Mouse (Mus musculus): ENCODE measurements around the gene Gm572. TPM values are rescaled to one million over a fixed set of nuclear protein-coding genes. Genes with fewer than 3 reads are reported as not detected.

Gm572 gene
- polyA plus RNA-seq (2017; shearing (Covaris generic)): not detected

GRCm38 (mm10) chr4:148643291-148644156 is at the start of gene Gm572:
TSS of gene Gm572 (plus strand) at chr4:148643317.

GRCm38 (mm10) chr4:148602357-148603120 is 40.6 kb upstream of the Gm572 start, which contains the start of gene Masp2:
TSS of gene Masp2 (plus strand) at chr4:148602554.

GRCm38 (mm10) chr4:148626623-148627185 is 16.4 kb upstream of the Gm572 start, which contains the start of gene Tardbp:
TSS of gene Tardbp (minus strand) at chr4:148627019.

Other genes starting within 250 kb of the Gm572 start
- 5.4 TPM for gene Ubiad1, start 198.5 kb upstream of the Gm572 start, polyA plus RNA-seq (2017; shearing (Covaris generic))
- 24.0 TPM for gene Mtor, start 194.7 kb upstream of the Gm572 start, polyA plus RNA-seq (2017; shearing (Covaris generic))
- not detected for gene Angptl7, start 142.9 kb upstream of the Gm572 start, polyA plus RNA-seq (2017; shearing (Covaris generic))
- gene Exosc10, start 84.9 kb upstream of the Gm572 start, polyA plus RNA-seq (2017; shearing (Covaris generic)): 91.0 TPM
- 30.4 TPM for gene Srm, start 51.8 kb upstream of the Gm572 start, polyA plus RNA-seq (2017; shearing (Covaris generic))
- gene Masp2, start 40.8 kb upstream of the Gm572 start, polyA plus RNA-seq (2017; shearing (Covaris generic)): not detected
- gene Tardbp, start 16.3 kb upstream of the Gm572 start, polyA plus RNA-seq (2017; shearing (Covaris generic)): 260 TPM
- 7.5 TPM for gene Casz1, start 161.1 kb downstream of the Gm572 start, polyA plus RNA-seq (2017; shearing (Covaris generic))

Data from effector memory CD4-positive, alpha-beta T cell, adult 5 months (primary cell).